Mouse (Mus musculus): ENCODE results near the gene Gm17409.

DNA sequence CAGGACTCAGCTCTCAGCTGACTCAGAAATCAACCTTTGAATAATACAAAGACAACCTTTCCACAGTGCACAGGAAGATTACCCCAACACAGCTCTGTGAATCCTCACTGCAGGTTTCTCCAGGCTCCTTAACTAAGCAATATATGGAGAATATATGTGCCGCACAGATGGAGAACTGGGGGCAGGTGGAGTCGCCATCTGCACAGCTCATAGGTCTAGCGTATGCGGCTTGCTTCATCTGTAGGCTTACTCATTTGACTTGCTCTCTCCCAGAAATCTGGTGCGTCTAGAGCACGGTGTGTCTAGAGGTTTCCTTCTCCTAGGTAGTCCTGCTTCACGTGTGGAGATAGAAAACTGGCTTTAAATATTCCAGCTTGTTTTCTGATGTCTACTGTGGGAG is 37.7 kb upstream of the Gm17409 start:
- no peak for TF ChIP-seq GATA1 (IDR thresholded peaks at IDR 0.05; ENCODE audit: low read length)
- no peak for TF ChIP-seq TAL1 (IDR thresholded peaks at IDR 0.05; ENCODE audit: low read length)
